Mouse (Mus musculus): ENCODE data around the gene Slc25a19. TPM values are rescaled to one million over a fixed set of nuclear protein-coding genes. Genes with fewer than 3 reads are reported as not detected.

Gene Slc25a19
- total RNA-seq, 2 experiments from 2014 or later, result 42.2 to 43.0 TPM

DNA sequence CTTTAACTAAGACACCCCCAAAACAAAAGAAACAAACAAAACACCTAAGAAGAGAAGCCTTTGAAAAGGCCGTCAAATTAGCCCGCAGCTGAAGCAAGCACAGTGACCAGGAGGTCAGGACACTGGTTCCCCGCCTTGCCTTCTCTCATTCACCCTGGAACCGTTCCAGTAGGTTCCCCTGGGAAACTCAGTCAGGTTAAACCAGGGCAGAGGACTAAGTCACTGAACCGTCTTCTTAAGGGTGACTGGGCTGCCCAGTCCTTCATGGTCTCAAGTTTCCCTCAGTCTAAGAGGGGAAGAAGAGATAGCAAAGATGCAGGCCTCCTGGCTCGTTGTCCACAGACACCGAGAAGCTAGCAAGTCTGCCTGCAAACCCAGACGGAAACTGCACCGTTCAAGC is 2.2 kb downstream of the Slc25a19 start:
- DNase-seq, result peak in 1 of 2 experiments; percentile 46
- intact Hi-C loops (cut with DNase I), result no loop called here

DNA sequence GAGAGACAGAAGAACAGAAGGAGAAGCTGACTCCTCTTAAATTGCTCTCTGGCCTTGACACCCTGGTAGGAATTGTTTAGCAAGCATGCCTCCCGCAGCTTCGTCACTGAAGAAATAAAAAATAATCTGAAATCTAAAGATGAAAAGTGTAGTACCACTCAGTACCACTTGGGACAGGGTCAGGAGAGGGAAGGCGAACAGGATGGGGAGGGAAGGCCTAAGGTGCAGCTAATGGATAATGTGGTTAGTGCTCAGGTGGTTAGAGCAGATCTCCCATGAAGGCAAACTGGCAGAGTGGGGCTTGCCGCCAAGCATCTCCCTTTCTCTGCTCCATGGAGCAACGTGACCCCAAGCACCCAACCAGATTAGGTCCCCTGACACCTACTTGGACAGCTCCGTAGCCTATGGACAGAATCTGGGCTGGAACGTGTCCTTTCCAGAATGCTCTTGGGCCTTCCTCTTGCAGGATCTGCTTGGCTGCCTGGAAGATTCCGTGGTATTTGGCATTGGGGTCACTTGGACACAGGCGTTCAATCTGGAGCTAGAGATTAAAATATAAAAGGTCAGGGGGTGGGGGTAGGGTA is 4.5 kb downstream of the Slc25a19 start:
- intact Hi-C loops (cut with DNase I), result no loop called here
- no peak for DNase-seq

DNA sequence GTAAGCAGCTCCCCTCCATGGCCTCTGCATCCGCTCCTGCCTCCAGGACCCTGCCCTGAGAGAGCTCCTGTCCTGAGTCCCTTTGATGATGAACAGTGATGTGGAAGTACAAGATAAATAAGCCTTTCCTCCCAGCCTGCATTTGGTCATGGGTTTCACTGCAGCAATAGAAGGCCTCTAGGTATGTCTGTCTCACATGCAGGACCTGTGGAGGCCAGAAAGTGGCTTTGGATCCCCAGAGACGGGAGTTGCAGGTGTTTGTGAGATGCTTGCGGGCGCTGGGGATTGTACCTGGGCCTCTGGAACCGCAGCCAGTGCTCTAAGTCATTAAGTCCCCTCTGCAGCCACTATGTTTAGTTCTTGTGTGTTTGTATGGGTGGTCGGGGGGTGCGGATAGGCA is 8.1 kb downstream of the Slc25a19 start:
- intact Hi-C loops (cut with DNase I), result no loop called here
- no peak for DNase-seq

- no peak for DNase-seq
- intact Hi-C loops (cut with DNase I), result no loop called here
Observed at GRCm38 (mm10) chr11:115618732-115619516, 9.2 kb downstream of the Slc25a19 start.

DNA sequence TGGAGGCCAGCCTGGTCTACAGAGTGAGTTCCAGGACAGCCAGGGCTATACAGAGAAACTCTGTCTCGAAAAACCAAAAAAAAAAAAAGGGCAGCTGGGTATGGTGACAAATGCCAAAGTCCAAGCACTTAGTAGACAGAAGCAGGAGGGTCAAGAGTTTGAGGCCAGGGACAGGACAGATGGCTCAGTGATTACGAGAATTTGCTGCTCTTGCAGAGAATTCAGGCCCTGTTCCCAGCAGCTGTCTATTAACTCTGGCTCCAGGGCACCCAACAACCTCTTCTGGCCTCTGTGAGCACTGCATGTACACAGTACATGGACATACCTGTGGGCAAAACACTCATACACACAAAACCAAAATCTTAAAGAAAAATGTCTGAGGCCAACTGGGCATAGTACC is 10.1 kb downstream of the Slc25a19 start:
- DNase-seq, result no peak
- intact Hi-C loops (cut with DNase I), result no loop called here

DNA sequence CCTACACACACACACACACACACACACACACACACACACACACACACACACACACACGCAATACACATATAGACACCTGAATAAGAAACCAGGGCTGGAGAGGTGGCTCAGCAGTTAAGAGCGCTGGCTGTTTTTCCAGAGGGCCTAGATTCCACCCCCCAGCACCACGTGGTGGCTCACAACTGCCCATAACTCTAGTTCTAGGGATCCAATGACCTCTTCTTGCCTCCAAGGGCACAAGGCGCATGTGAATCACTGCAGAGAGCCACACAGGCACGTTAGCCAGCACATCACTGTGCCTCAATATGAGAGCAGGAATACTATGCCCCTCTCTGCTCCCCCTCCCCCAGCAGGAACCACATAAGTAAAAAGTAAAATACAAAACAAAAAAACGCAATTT is 11.2 kb downstream of the Slc25a19 start:
- intact Hi-C loops (cut with DNase I), result no loop called here
- no peak for DNase-seq

DNA sequence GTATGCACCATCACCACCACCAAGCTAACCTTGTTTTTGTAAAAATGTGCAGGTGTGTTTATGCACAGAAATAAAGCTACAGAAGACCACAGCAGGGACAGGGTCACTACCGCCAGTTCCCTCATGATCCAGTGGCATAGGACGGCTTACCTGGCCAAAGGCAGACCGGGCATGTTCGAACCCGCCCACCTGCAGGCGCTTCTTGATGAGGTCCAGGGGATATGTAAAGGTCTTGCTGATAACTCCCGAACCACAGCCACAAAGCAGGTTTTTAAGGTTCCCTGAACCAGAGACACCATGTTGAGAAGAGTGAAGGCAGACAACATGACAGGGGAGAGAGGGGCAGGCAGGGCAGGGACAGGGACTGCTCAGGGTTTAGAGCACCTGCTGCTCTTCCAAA is 11.7 kb downstream of the Slc25a19 start:
- intact Hi-C loops (cut with DNase I), result no loop called here
- no peak for DNase-seq

- intact Hi-C loops (cut with DNase I), result no loop called here
- DNase-seq, result peak in 1 of 2 experiments; percentile 29
Observed at GRCm38 (mm10) chr11:115615875-115616274, 12.2 kb downstream of the Slc25a19 start.

DNA sequence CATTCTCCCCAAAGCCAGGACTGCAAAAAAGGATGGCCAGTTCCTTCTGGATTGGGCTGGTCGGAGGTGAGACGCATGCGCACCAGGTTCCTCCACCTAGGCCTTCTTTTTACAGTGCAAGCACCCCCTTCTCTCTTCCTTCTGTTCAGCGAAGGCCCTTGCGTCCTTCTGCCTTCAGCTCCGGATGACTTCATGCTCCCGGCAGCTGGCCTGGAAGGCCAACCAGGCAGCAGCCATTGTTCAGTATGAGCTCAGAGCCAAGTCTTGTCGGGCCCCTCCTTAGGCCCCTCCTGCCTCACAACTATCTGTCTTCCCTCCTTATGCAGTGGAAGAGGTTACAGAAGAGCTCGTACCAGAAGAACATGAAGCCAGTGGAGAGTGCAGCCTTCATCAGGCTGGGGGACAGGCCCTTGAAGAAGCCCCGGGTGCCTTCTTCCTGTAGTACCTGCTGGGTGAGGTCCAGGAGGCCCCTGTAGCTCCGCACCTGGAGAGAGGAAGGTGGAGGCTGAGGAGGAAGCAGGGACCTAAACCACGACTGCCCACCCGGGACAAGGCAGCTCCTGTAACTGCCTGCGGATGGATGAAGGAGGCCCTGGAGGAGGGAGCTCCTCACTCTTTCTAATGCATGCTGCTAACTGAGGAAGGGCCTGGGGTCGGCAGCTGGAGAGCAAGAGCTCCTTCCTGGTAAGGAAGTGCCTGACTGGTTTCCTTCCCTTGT is 12.8 kb downstream of the Slc25a19 start:
- DNase-seq, result peak; percentile 39 to 54
- intact Hi-C loops (cut with DNase I), result no loop called here

DNA sequence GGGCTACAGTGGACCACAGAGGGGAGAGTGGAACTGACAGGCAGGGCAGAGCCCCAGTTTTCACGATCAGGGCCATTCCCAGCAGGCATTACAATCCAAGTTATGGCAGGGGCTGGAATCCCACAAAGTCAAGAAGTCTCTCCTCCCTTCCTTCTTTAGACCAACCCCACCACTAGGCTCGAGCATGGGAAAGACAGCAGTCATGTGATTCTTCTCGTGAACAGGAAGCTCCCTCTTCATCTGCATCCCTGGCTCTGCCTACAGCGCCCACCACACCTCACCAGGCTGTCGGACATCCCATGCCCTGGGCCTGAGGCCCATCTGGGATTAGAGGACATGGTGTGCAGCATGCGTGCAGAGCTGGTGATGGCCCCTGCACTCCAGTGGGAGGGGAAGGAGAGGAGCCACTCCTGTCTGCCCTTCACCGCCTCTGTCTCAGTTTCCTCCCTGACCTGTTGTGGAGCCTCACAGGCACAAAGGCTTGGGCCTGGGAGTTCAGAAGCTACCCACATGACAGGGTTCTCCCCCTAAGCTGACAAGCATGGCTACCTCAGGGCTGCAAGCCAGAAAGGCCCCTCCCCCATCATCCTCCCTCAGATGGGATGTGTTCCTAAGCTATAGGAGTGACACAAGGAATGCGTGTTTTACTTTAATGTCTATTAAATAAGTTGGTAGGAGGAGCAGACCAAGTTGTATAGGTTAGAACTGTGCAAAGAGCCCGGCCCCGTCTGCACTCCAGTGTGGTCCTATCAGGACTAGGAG is 13.6 kb downstream of the Slc25a19 start:
- no peak for DNase-seq
- intact Hi-C loops (cut with DNase I), result no loop called here

GRCm38 (mm10) chr11:115613138-115613945 is 14.8 kb downstream of the Slc25a19 start:
- intact Hi-C loops (cut with DNase I), result no loop called here
- peak in 1 of 2 experiments; percentile 38 for DNase-seq

GRCm38 (mm10) chr11:115612410-115613137 is 15.5 kb downstream of the Slc25a19 start, which contains the start of gene Mif4gd:
TSS of gene Mif4gd (minus strand) at chr11:115612969.
- DNase-seq, result peak; percentile 91 to 95
- intact Hi-C loops (cut with DNase I), result no loop called here

DNA sequence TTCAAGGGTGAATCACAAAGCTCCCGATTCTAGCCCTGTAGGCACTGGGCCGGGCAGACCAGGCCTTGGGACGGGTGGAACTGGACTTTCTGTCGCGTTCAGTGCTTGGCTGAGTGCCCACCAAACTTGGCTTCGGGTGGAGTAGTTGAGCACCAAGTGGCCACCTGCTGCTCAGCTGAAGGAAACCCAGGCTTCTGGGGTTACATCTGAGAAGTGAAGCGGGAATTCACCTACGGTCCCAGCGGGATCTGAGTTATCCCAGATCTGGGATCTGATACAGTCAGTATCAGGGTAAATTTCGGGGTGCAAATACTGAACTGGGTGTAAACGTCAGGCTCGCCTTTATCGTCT is 16.1 kb downstream of the Slc25a19 start:
- peak; percentile 83 to 90 for DNase-seq
- intact Hi-C loops (cut with DNase I), result no loop called here

- intact Hi-C loops (cut with DNase I), result no loop called here
Observed at GRCm38 (mm10) chr11:115611173-115611572, 16.9 kb downstream of the Slc25a19 start.

GRCm38 (mm10) chr11:115609576-115609975 is 18.5 kb downstream of the Slc25a19 start:
- DNase-seq, result no peak
- intact Hi-C loops (cut with DNase I), result no loop called here

More at GRCm38 (mm10) chr11:115611173-115611572, 16.9 kb downstream of the Slc25a19 start:
- no peak for DNase-seq

DNA sequence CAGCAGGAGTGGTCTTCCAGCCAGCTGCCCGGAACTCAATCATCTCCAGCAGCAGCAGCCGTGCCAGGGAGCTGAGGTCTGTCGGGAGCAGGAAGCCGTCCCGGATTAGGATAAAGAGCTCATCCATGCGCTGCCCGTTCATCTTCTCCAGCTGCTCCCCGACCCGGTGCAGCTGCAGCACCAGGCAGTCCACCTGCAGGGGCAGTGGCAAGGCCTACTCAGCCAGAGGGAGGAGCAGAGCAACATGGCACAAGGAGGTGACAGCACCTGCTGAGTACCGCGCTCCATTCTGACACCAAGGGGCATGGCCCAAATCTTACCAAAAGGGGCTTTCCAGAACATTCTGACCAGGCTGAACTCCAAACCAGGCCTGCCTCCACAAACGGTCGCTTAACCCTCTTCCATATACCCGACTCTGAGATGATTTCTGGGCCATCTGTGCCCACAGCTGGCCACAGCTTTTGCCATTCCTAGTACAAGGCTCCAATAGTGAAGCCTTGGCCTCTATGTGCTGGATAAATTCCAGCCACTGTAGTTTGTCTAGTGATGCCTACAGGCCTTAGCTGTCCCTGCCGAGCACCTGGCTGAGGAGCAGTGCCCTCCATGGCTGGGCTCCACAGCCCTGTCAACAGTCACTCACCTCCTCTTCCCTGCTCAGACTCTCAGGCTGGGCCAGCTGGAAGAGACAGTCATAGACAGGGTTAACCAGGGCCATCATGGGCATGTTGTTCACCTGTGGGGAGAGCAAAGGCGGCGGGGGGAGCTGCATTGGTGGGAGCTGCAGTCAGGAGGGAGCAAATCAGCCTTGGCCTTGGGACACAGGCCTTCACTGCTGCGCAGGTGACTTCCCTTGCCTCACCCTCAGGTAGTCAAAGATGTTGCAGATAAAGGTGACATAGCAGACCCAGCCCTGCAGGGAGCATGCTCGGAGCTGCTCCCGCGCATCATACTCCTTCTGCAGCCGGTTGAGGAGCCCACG is 19.4 kb downstream of the Slc25a19 start:
- intact Hi-C loops (cut with DNase I), result no loop called here
- DNase-seq, result no peak

GRCm38 (mm10) chr11:115606733-115607132 is 21.4 kb downstream of the Slc25a19 start:
- no peak for DNase-seq
- intact Hi-C loops (cut with DNase I), result no loop called here

DNA sequence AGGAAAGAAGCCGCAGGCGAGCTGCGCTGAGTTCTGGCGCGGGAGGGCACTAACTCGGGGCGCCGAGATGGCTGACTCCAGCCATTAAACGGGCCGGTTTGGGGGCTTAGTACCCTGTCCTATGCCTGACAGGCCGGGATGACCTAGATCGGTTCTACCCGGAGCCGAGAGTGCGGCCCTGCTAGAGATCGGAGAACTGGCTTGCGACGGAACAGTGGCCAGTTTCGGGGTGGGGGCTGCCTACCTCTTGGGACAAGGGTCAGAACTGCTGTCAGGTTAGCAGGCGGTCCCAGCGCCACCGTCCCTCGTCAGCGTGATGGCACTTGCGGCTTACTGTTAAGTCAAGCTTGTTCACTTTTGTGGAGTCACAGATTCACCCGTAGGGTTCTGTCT is 23.8 kb downstream of the Slc25a19 start:
- intact Hi-C loops (cut with DNase I), result loop anchor here (5.0 kb wide), 1 partner anchor 122 kb away; no protein-coding TSS in a partner anchor
- DNase-seq, result no peak

Measured in heart, postnatal 14 days (tissue).